ENCODE assay signal across 9 mouse cellular contexts in genomic region chr10:121796027-121796802, GRCm38 (mm10). TPM values are rescaled to one million over a fixed set of nuclear protein-coding genes. Genes with fewer than 3 reads are reported as not detected.
DNase-seq lines count a peak whose midpoint lies in the region; ATAC-seq and TF ChIP-seq lines count a peak whose summit lies in the region.
"Had no signal": no experiment of that assay in that cellular context is flagged by ENCODE, and none has a peak within 500 bp of the region (broad histone marks: within the 10 kb centered on the region; RNA-seq: fewer than 3 reads in every experiment).

No protein-coding gene starts in this region.

- ATAC-seq in granulocyte monocyte progenitor cell, adult 5-6 weeks (replicated peaks; ENCODE audit: poor library complexity, severe bottlenecking) = peak; percentile 97
- ATAC-seq in lung, embryonic 15.5 days (ENCODE audit: borderline replicate concordance, extremely low read depth, low FRiP score, low TSS enrichment) = peak; percentile 72; the same call in 1 of the 2 replicates
- peak; percentile 94 for ATAC-seq in stomach, embryonic 16.5 days (ENCODE audit: insufficient read depth, low FRiP score)
- ATAC-seq in forebrain, embryonic 16.5 days = no peak
- ATAC-seq in hindbrain, embryonic 12.5 days (ENCODE audit: low FRiP score) = no peak

- no peak overlapping the region for H3K4me3 ChIP-seq in thymus, adult 2 months (ENCODE audit: control insufficient read depth, insufficient read depth, low read length)
- no peak overlapping the region for H3K4me3 ChIP-seq in lung, embryonic 15.5 days
- no peak overlapping the region for H3K4me3 ChIP-seq in stomach, embryonic 16.5 days (replicated peaks; ENCODE audit: low read length)
- no peak overlapping the region for H3K4me3 ChIP-seq in forebrain, embryonic 16.5 days (replicated peaks; ENCODE audit: low read length)
- H3K4me3 ChIP-seq in hindbrain, embryonic 12.5 days = no peak overlapping the region
- H3K4me3 ChIP-seq: heart, embryonic 13.5 days had no signal

- WGBS in thymus, adult 2 months = 31% methylated on average over 8 of the region's 8 CpGs
- WGBS in lung, embryonic 15.5 days = 55% methylated on average over 8 of the region's 8 CpGs
- 53% methylated on average over 8 of the region's 8 CpGs for WGBS in stomach, embryonic 16.5 days
- 64% methylated on average over 8 of the region's 8 CpGs for WGBS in forebrain, embryonic 16.5 days
- WGBS in hindbrain, embryonic 12.5 days = 83% methylated on average over 8 of the region's 8 CpGs

- H3K36me3 ChIP-seq in thymus, adult 2 months (ENCODE audit: control insufficient read depth, insufficient read depth, low read length) = no peaks in the 10 kb centered on the region
- H3K36me3 ChIP-seq in lung, embryonic 15.5 days = peaks cover 19% of the 10 kb centered on the region; the same call in 1 of the 2 replicates
- H3K36me3 ChIP-seq in stomach, embryonic 16.5 days (ENCODE audit: control insufficient read depth, insufficient read depth, low read length) = no peaks in the 10 kb centered on the region
- H3K36me3 ChIP-seq in forebrain, embryonic 16.5 days (ENCODE audit: control insufficient read depth, insufficient read depth) = peaks cover 11% of the 10 kb centered on the region; the same call in 1 of the 2 replicates
- H3K36me3 ChIP-seq in hindbrain, embryonic 12.5 days = peaks cover 49% of the 10 kb centered on the region

- H3K4me1 ChIP-seq in thymus, adult 2 months (replicated peaks; ENCODE audit: control insufficient read depth, insufficient read depth, low read length) = no peaks in the 10 kb centered on the region
- H3K4me1 ChIP-seq in lung, embryonic 15.5 days = peaks cover 5% of the 10 kb centered on the region; the same call in 1 of the 2 replicates
- 0 out of 2 replicates have a peak, but pooled peaks cover 3% of the 10 kb centered on the region for H3K4me1 ChIP-seq in stomach, embryonic 16.5 days (ENCODE audit: control insufficient read depth, insufficient read depth, low read length)
- H3K4me1 ChIP-seq in forebrain, embryonic 16.5 days (replicated peaks; ENCODE audit: control insufficient read depth, insufficient read depth, low read length) = no peaks in the 10 kb centered on the region
- H3K4me1 ChIP-seq in hindbrain, embryonic 12.5 days = no peaks in the 10 kb centered on the region

- H3K9ac ChIP-seq in lung, embryonic 15.5 days = no peak overlapping the region
- no peak overlapping the region for H3K9ac ChIP-seq in stomach, embryonic 16.5 days (ENCODE audit: low read length)
- no peak overlapping the region for H3K9ac ChIP-seq in forebrain, embryonic 16.5 days (replicated peaks; ENCODE audit: low read depth, low read length)
- H3K9ac ChIP-seq in hindbrain, embryonic 12.5 days = no peak overlapping the region
- H3K9ac ChIP-seq: heart, embryonic 13.5 days had no signal

- no peak for TF ChIP-seq CTCF in thymus, adult 2 months (IDR thresholded peaks at IDR 0.05; ENCODE audit: borderline replicate concordance, control insufficient read depth, extremely low read depth, insufficient read depth, low read length, poor library complexity)

- H3K27me3 ChIP-seq in thymus, adult 2 months (ENCODE audit: control insufficient read depth, insufficient read depth, low read length) = no peaks in the 10 kb centered on the region
- H3K27me3 ChIP-seq in lung, embryonic 15.5 days = no peaks in the 10 kb centered on the region
- H3K27me3 ChIP-seq in stomach, embryonic 16.5 days (ENCODE audit: control insufficient read depth, insufficient read depth, low read length) = no peaks in the 10 kb centered on the region
- no peaks in the 10 kb centered on the region for H3K27me3 ChIP-seq in forebrain, embryonic 16.5 days (replicated peaks; ENCODE audit: control insufficient read depth, insufficient read depth, low read length)
- H3K27me3 ChIP-seq in hindbrain, embryonic 12.5 days = no peaks in the 10 kb centered on the region
- H3K27me3 ChIP-seq: heart, embryonic 13.5 days had no signal

- H3K9me3 ChIP-seq in lung, embryonic 15.5 days = no peaks in the 10 kb centered on the region
- H3K9me3 ChIP-seq in stomach, embryonic 16.5 days (replicated peaks; ENCODE audit: control insufficient read depth, low read length) = no peaks in the 10 kb centered on the region
- H3K9me3 ChIP-seq in forebrain, embryonic 16.5 days (ENCODE audit: control insufficient read depth, low read length) = no peaks in the 10 kb centered on the region
- H3K9me3 ChIP-seq in hindbrain, embryonic 12.5 days (replicated peaks) = no peaks in the 10 kb centered on the region
- H3K9me3 ChIP-seq: heart, embryonic 13.5 days had no signal

- TF ChIP-seq POLR2A in thymus, adult 2 months (IDR thresholded peaks at IDR 0.05; ENCODE audit: control insufficient read depth, extremely low read depth, insufficient read depth, low read length, poor library complexity) = no peak

- no peak overlapping the region for H3K4me2 ChIP-seq in lung, embryonic 15.5 days
- peak overlapping the region; percentile 28; the same call in 1 of the 2 replicates for H3K4me2 ChIP-seq in stomach, embryonic 16.5 days (ENCODE audit: low read depth, low read length)
- H3K4me2 ChIP-seq in forebrain, embryonic 16.5 days (ENCODE audit: low read length) = no peak overlapping the region
- no peak overlapping the region for H3K4me2 ChIP-seq in hindbrain, embryonic 12.5 days (replicated peaks)
- H3K4me2 ChIP-seq: heart, embryonic 13.5 days had no signal

- DNase-seq in thymus, adult 2 months = peak; percentile 4
- no peak for DNase-seq in thymus, postnatal 36 days
- no peak for DNase-seq in retina, embryonic 14.5 days (ENCODE audit: low spot score)

- H3K27ac ChIP-seq in thymus, adult 2 months (ENCODE audit: control insufficient read depth, insufficient read depth, low read length) = no peak overlapping the region
- H3K27ac ChIP-seq in lung, embryonic 15.5 days = no peak overlapping the region
- peak overlapping the region; percentile 61 for H3K27ac ChIP-seq in stomach, embryonic 16.5 days (ENCODE audit: low read length)
- H3K27ac ChIP-seq in forebrain, embryonic 16.5 days (ENCODE audit: low read length) = no peak overlapping the region
- H3K27ac ChIP-seq in hindbrain, embryonic 12.5 days = no peak overlapping the region
- H3K27ac ChIP-seq: heart, embryonic 13.5 days had no signal

RNA-seq across cellular contexts. Expression of gene BC048403, which starts 56.5 kb away (rescaled TPM):
- 4.4 and 5.3 TPM in 2 replicates for polyA plus RNA-seq in thymus, adult 2 months (2012; rRNA removed)
- 10.4 and 12.0 TPM in 2 replicates for total RNA-seq in granulocyte monocyte progenitor cell, adult 5-6 weeks (2014; fragmentation: Nextera tagmentation)
- total RNA-seq in granulocyte monocyte progenitor cell, adult 5-6 weeks (2017) = 2.8 and 4.8 TPM in 2 replicates
- 2.6 and 2.7 TPM in 2 replicates for polyA plus RNA-seq in lung, embryonic 15.5 days (2015; fragmentation: Nextera tagmentation; extraction: Ambion mirVana)
- 3.1 and 4.0 TPM in 2 replicates for polyA plus RNA-seq in stomach, embryonic 16.5 days (2015; fragmentation: Nextera tagmentation; extraction: Ambion mirVana)
- 3.3 TPM in 2 replicates for polyA plus RNA-seq in forebrain, embryonic 16.5 days (2015; fragmentation: Nextera tagmentation; extraction: Ambion mirVana)
- polyA plus RNA-seq in hindbrain, embryonic 12.5 days (2016; fragmentation: Nextera tagmentation; extraction: Ambion mirVana) = 2.4 TPM in 2 replicates

Comparison
In these comparisons a context has a peak if more than half of its experiments do, and no peak if none do; other contexts are left out.
1. ATAC-seq: peak in granulocyte monocyte progenitor cell, adult 5-6 weeks (single experiment), lung, embryonic 15.5 days (single experiment) and stomach, embryonic 16.5 days (single experiment); none in forebrain, embryonic 16.5 days (single experiment) and hindbrain, embryonic 12.5 days (single experiment).